Mouse (Mus musculus) MEL (cell line): ENCODE results near the gene Uggt1. TPM values are rescaled to one million over a fixed set of nuclear protein-coding genes. Genes with fewer than 3 reads are reported as not detected.
A peak's percentile ranks its signal among the peaks of the same experiment; 100 is the strongest.

Experiments used
- DNase-seq: peaks from one replicate; pipeline ENCODE4 v3.0.0; 2011; ENCODE audit warnings: low read depth, low spot score
- H3K27ac ChIP-seq: 2 replicates; pipeline ENCODE4 v1.5.1; 2012; ENCODE audit warnings: low read depth, mild to moderate bottlenecking, control low read depth, low read length, moderate library complexity; ENCODE audit not compliant: control insufficient read depth
- H3K27me3 ChIP-seq, 2 experiments: fragments of 150-350 bp in 1 of 2; sonication (generic) in 1 of 2; 2 replicates each; pipeline ENCODE4 v1.6.1; 2012; ENCODE audit warnings: low read length in 2 of 2, mild to moderate bottlenecking in 2 of 2, improper control_type of control experiment in 1 of 2, moderate library complexity in 1 of 2; ENCODE audit not compliant: insufficient read depth in 2 of 2, control insufficient read depth in 1 of 2
- H3K36me3 ChIP-seq, 2 experiments: 2 replicates each; pipeline ENCODE4 v1.6.1; 2012 to 2014; ENCODE audit warnings: low read length in 2 of 2, improper control_type of control experiment in 1 of 2, inconsistent platforms in 1 of 2, mild to moderate bottlenecking in 1 of 2; ENCODE audit not compliant: insufficient read depth in 2 of 2, control insufficient read depth in 1 of 2
- H3K4me1 ChIP-seq, 2 experiments: fragments of 150-350 bp in 1 of 2; sonication (generic) in 1 of 2; 2 replicates each; pipeline ENCODE4 v1.6.1; 2012; ENCODE audit warnings: low read length in 2 of 2, improper control_type of control experiment in 1 of 2, mild to moderate bottlenecking in 1 of 2; ENCODE audit not compliant: insufficient read depth in 2 of 2, control insufficient read depth in 1 of 2
- H3K4me3 ChIP-seq, 2 experiments: fragments of 150-350 bp in 1 of 2; sonication (generic) in 1 of 2; 2 replicates each; pipeline ENCODE4 v1.5.1; 2012; ENCODE audit warnings: low read depth in 2 of 2, low read length in 2 of 2, mild to moderate bottlenecking in 2 of 2, moderate library complexity in 2 of 2, control low read depth in 1 of 2, improper control_type of control experiment in 1 of 2; ENCODE audit not compliant: control insufficient read depth in 1 of 2, insufficient read depth in 1 of 2
- H3K79me2 ChIP-seq: 2 replicates; pipeline ENCODE4 v1.6.1; 2012; ENCODE audit warnings: mild to moderate bottlenecking, low read length, moderate library complexity; ENCODE audit not compliant: control insufficient read depth, poor library complexity, insufficient read depth
- H3K9ac ChIP-seq: 2 replicates; pipeline ENCODE4 v1.6.1; 2012; ENCODE audit warnings: low read depth, mild to moderate bottlenecking, control low read depth, low read length, moderate library complexity; ENCODE audit not compliant: control insufficient read depth, poor library complexity, severe bottlenecking
- H3K9me3 ChIP-seq: fragments of 150-350 bp; sonication (generic); replicated peaks from 2 replicates; pipeline ENCODE4 v1.6.1; 2012; ENCODE audit warnings: mild to moderate bottlenecking, low read length, improper control_type of control experiment, moderate library complexity; ENCODE audit not compliant: insufficient read depth
- BHLHE40 ChIP-seq: IDR thresholded peaks from 2 replicates; pipeline ENCODE4 v1.6.1; 2012; ENCODE audit warnings: low read depth, mild to moderate bottlenecking, inconsistent platforms, low read length, improper control_type of control experiment, borderline replicate concordance
- CTCF ChIP-seq, 3 experiments: IDR thresholded peaks in 2 of 3; conservative IDR thresholded peaks in 1 of 3; 2 replicates each; pipeline ENCODE4 v1.5.1; 2011 to 2012; ENCODE audit warnings: low read length in 3 of 3, low read depth in 2 of 3, mild to moderate bottlenecking in 2 of 3, improper control_type of control experiment in 1 of 3, inconsistent platforms in 1 of 3, mixed read lengths in 1 of 3, moderate library complexity in 1 of 3; ENCODE audit not compliant: control insufficient read depth in 1 of 3, insufficient read depth in 1 of 3, poor library complexity in 1 of 3, severe bottlenecking in 1 of 3
- E2F4 ChIP-seq: IDR thresholded peaks from 2 replicates; pipeline ENCODE4 v1.6.1; 2011; ENCODE audit warnings: low read depth, low read length, improper control_type of control experiment, borderline replicate concordance
- ETS1 ChIP-seq: IDR thresholded peaks from 2 replicates; pipeline ENCODE4 v1.6.1; 2012; ENCODE audit warnings: low read depth, mild to moderate bottlenecking, inconsistent platforms, low read length, improper control_type of control experiment, moderate library complexity
- GABPA ChIP-seq: IDR thresholded peaks from 2 replicates; pipeline ENCODE4 v1.6.1; 2012; ENCODE audit warnings: low read depth, mild to moderate bottlenecking, inconsistent platforms, low read length, improper control_type of control experiment, moderate library complexity
- GATA1 ChIP-seq: IDR thresholded peaks from 2 replicates; pipeline ENCODE4 v1.6.1; 2011; ENCODE audit warnings: low read depth, low read length, improper control_type of control experiment
- MAFK ChIP-seq: IDR thresholded peaks from 2 replicates; pipeline ENCODE4 v1.6.1; 2011; ENCODE audit warnings: low read depth, mild to moderate bottlenecking, low read length, improper control_type of control experiment, borderline replicate concordance
- MAZ ChIP-seq: IDR thresholded peaks from 2 replicates; pipeline ENCODE4 v1.6.1; 2012; ENCODE audit warnings: low read depth, mild to moderate bottlenecking, inconsistent platforms, low read length, improper control_type of control experiment
- MXI1 ChIP-seq: IDR thresholded peaks from 2 replicates; pipeline ENCODE4 v1.6.1; 2011; ENCODE audit warnings: mild to moderate bottlenecking, low read depth, low read length, improper control_type of control experiment
- NELFE ChIP-seq: IDR thresholded peaks from 2 replicates; pipeline ENCODE4 v1.6.1; 2011; ENCODE audit warnings: low read depth, low read length, improper control_type of control experiment
- POLR2A ChIP-seq, 2 experiments: IDR thresholded peaks; 2 replicates each; pipeline ENCODE4 v1.6.1; 2011 to 2012; ENCODE audit warnings: low read length in 2 of 2, mild to moderate bottlenecking in 2 of 2, control low read depth in 1 of 2, improper control_type of control experiment in 1 of 2, low read depth in 1 of 2, moderate library complexity in 1 of 2; ENCODE audit not compliant: control insufficient read depth in 1 of 2, insufficient read depth in 1 of 2, poor library complexity in 1 of 2
- POLR2AphosphoS5 ChIP-seq: IDR thresholded peaks from 2 replicates; pipeline ENCODE4 v1.6.1; 2012; ENCODE audit warnings: low read depth, borderline replicate concordance, mild to moderate bottlenecking, inconsistent platforms, low read length, moderate library complexity, mixed read lengths
- SIN3A ChIP-seq: IDR thresholded peaks from 2 replicates; pipeline ENCODE4 v1.6.1; 2012; ENCODE audit warnings: low read length, improper control_type of control experiment, inconsistent platforms
- TAL1 ChIP-seq: IDR thresholded peaks from 2 replicates; pipeline ENCODE4 v1.6.1; 2012; ENCODE audit warnings: mild to moderate bottlenecking, inconsistent platforms, low read length, moderate library complexity, mixed read lengths
- TBP ChIP-seq: IDR thresholded peaks from 2 replicates; pipeline ENCODE4 v1.8.0; 2011; ENCODE audit warnings: low read depth, low read length, improper control_type of control experiment
- USF2 ChIP-seq, 2 experiments: IDR thresholded peaks; 2 replicates each; pipeline ENCODE4 v1.6.1; 2011 to 2012; ENCODE audit warnings: improper control_type of control experiment in 2 of 2, low read length in 2 of 2, borderline replicate concordance in 1 of 2, inconsistent platforms in 1 of 2, low read depth in 1 of 2, mild to moderate bottlenecking in 1 of 2; ENCODE audit not compliant: insufficient read depth in 1 of 2
- ZKSCAN1 ChIP-seq: IDR thresholded peaks from 2 replicates; pipeline ENCODE4 v1.6.1; 2012; ENCODE audit warnings: low read depth, mild to moderate bottlenecking, inconsistent platforms, low read length, improper control_type of control experiment, moderate library complexity
- ZMIZ1 ChIP-seq: IDR thresholded peaks from 2 replicates; pipeline ENCODE4 v1.6.1; 2012; ENCODE audit warnings: low read depth, mild to moderate bottlenecking, inconsistent platforms, low read length, improper control_type of control experiment, moderate library complexity
- polyA plus RNA-seq, 2 experiments: library from polyadenylated mRNA; stranded (reverse) in 1 of 2; unstranded in 1 of 2; fragments of >175 nt in 1 of 2; fragments of >200 nt in 1 of 2; gene quantifications; 2 replicates each; pipeline versions ENCODE4 v1.2.1 to v1.2.4; 2012; ENCODE audit warnings: low replicate concordance in 2 of 2, low read depth in 1 of 2; ENCODE audit not compliant: insufficient read length in 2 of 2, insufficient read depth in 1 of 2, missing spikeins in 1 of 2
- total RNA-seq: library from RNA; depleted of rRNA; stranded (reverse); fragments of 300-350 nt; gene quantifications from 2 replicates; pipeline ENCODE4 v1.2.3, GENCODE M21; 2012

Gene Uggt1
- total and polyA plus RNA-seq, 3 experiments = 33.8 to 98.3 (median 47.9) TPM

- Histone ChIP-seq H3K4me1 (peaks cover 0 to 6% of the 10 kb centered on the region in 2 experiments; a peak in 2 of 4 replicates), H3K27ac (peak overlapping the region; percentile 63), H3K4me3 (peak overlapping the region; percentile 86 to 90), H3K27me3 (no peaks in the 10 kb centered on the region; a peak in 1 of 4 replicates), H3K9me3 (no peaks in the 10 kb centered on the region), H3K79me2 (peaks cover 50% of the 10 kb centered on the region), H3K36me3 (peaks cover 0 to 13% of the 10 kb centered on the region in 2 experiments; a peak in 3 of 4 replicates)
- TF ChIP-seq BHLHE40 (no peak), E2F4 (no peak), CTCF (IDR thresholded peaks at IDR 0.05 in 2 of 3, conservative IDR thresholded peaks at IDR 0.05 in 1 of 3; ENCODE audit: control insufficient read depth in 1 of 3, insufficient read depth in 1 of 3, low read depth in 2 of 3, low read length in 3 of 3, poor library complexity in 1 of 3, severe bottlenecking in 1 of 3) (no peak), TBP (no peak), GATA1 (peak; percentile 67)
- TF ChIP-seq, all 39 proteins: peak for 1
- DNase-seq = peak; percentile 58
- H3K9ac ChIP-seq = peak overlapping the region; percentile 89
Measured at GRCm38 (mm10) chr1:36243447-36244057, 968 bp downstream of the Uggt1 start.

GRCm38 (mm10) chr1:36241903-36242429, 2.6 kb downstream of the Uggt1 start:
- H3K27me3 ChIP-seq = no peaks in the 10 kb centered on the region
- DNase-seq = no peak
- peaks cover 0 to 13% of the 10 kb centered on the region in 2 experiments; a peak in 3 of 4 replicates for H3K36me3 ChIP-seq
- H3K9me3 ChIP-seq = no peaks in the 10 kb centered on the region
- H3K27ac ChIP-seq = no peak overlapping the region
- H3K4me3 ChIP-seq = no peak overlapping the region
- H3K9ac ChIP-seq = no peak overlapping the region
- peaks cover 0 to 6% of the 10 kb centered on the region in 2 experiments; a peak in 2 of 4 replicates for H3K4me1 ChIP-seq
- TF ChIP-seq CTCF (IDR thresholded peaks at IDR 0.05 in 2 of 3, conservative IDR thresholded peaks at IDR 0.05 in 1 of 3; ENCODE audit: control insufficient read depth in 1 of 3, insufficient read depth in 1 of 3, low read depth in 2 of 3, low read length in 3 of 3, poor library complexity in 1 of 3, severe bottlenecking in 1 of 3) (no peak), POLR2A (IDR thresholded peaks at IDR 0.05; ENCODE audit: control insufficient read depth in 1 of 2, insufficient read depth in 1 of 2, low read depth in 1 of 2, low read length in 2 of 2, poor library complexity in 1 of 2) (no peak), TAL1 (no peak), USF2 (IDR thresholded peaks at IDR 0.05; ENCODE audit: borderline replicate concordance in 1 of 2, insufficient read depth in 1 of 2, low read depth in 1 of 2, low read length in 2 of 2) (no peak), ZMIZ1 (no peak), GABPA (no peak), MAFK (no peak), SIN3A (no peak), NELFE (no peak), POLR2AphosphoS5 (no peak), ZKSCAN1 (no peak), MAZ (no peak), MXI1 (no peak), ETS1 (no peak)
- peaks cover 59% of the 10 kb centered on the region for H3K79me2 ChIP-seq
